Mouse (Mus musculus): ENCODE data around the gene Gal3st1.

DNA sequence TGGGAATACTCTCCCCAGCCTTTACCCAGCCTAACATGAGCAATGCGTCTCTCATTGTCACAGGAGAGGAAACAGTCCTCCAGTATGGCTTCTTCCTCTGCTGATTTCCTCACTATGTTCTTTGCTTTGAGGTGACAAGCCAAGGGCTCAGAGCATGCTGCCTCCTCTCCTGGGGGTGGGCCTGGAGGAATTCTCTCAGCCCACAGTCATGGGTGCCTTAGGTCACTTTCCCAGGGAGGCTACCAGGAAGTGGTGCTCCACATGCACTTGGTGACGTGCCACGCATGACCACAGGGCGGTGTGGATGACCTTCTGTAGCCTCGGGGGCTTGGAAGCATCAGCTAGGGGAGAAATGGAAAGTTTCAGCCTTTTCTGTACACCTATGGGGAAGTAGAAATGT lies 12.1 kb downstream of the Gal3st1 start:
- no peak for TF ChIP-seq CTCF (IDR thresholded peaks at IDR 0.05; ENCODE audit: insufficient read depth, low read depth, low read length)
- TF ChIP-seq POLR2A (IDR thresholded peaks at IDR 0.05; ENCODE audit: insufficient read depth, low read depth, low read length), result no peak

All from olfactory bulb, adult 2 months (tissue).